Mouse (Mus musculus) stomach, postnatal 0 days (tissue): ENCODE measurements around the gene Sowahb. TPM values are rescaled to one million over a fixed set of nuclear protein-coding genes. Genes with fewer than 3 reads are reported as not detected.

Experiments used
- ATAC-seq: fragments of 200-750 bp; cut with Nextera tagmentation; 2 replicates; pipeline ENCODE4 v1.8.0; 2017; ENCODE audit not compliant: low FRiP score, low TSS enrichment
- DNase-seq: peaks from one replicate; pipeline ENCODE4 v3.0.0-alpha.2; 2016; ENCODE audit warnings: low spot score
- H3K27ac ChIP-seq: fragments of 300-500 bp; sonication (generic); replicated peaks from 2 replicates; pipeline ENCODE4 v1.5.1; 2014; ENCODE audit warnings: mild to moderate bottlenecking, control low read depth
- H3K27me3 ChIP-seq: fragments of 300-500 bp; sonication (generic); 2 replicates; pipeline ENCODE4 v1.6.1; 2014; ENCODE audit warnings: low read length; ENCODE audit not compliant: control insufficient read depth, insufficient read depth
- H3K36me3 ChIP-seq: fragments of 300-500 bp; sonication (generic); 2 replicates; pipeline ENCODE4 v1.6.1; 2014; ENCODE audit warnings: low read length, mixed read lengths; ENCODE audit not compliant: control insufficient read depth, insufficient read depth
- H3K4me1 ChIP-seq: fragments of 300-500 bp; sonication (generic); replicated peaks from 2 replicates; pipeline ENCODE4 v1.6.1; 2014; ENCODE audit warnings: antibody characterized with exemption; ENCODE audit not compliant: control insufficient read depth, insufficient read depth
- H3K4me2 ChIP-seq: fragments of 300-500 bp; sonication (generic); replicated peaks from 2 replicates; pipeline ENCODE4 v1.6.1; 2014; ENCODE audit warnings: low read depth, mild to moderate bottlenecking, control low read depth, moderate library complexity
- H3K4me3 ChIP-seq: fragments of 300-500 bp; sonication (generic); 2 replicates; pipeline ENCODE4 v1.5.1; 2014; ENCODE audit warnings: low read depth, low read length, control low read depth
- H3K9ac ChIP-seq: fragments of 300-500 bp; sonication (generic); 2 replicates; pipeline ENCODE4 v1.6.1; 2014; ENCODE audit warnings: mild to moderate bottlenecking, low read length, control low read depth, mixed read lengths
- H3K9me3 ChIP-seq: fragments of 300-500 bp; sonication (generic); 2 replicates; pipeline ENCODE4 v1.6.1; 2016; ENCODE audit warnings: low read length; ENCODE audit not compliant: control insufficient read depth
- CTCF ChIP-seq: IDR thresholded peaks from 2 replicates; pipeline ENCODE4 v1.5.1; 2016; ENCODE audit warnings: antibody characterized with exemption, low read depth, mild to moderate bottlenecking, moderate library complexity
- EP300 ChIP-seq: optimal IDR thresholded peaks from 2 replicates; pipeline ENCODE3; 2016; ENCODE audit warnings: antibody characterized with exemption
- WGBS: fragments of 180-500 bp; shearing (Covaris S2); extraction: QIAGEN DNeasy Blood & Tissue Kit; methylation state at CpG from one replicate; pipeline ENCODE4 v1.1.7; 2014; 5-methylcytosine and 5-hydroxymethylcytosine counted together
- polyA plus RNA-seq: library from polyadenylated mRNA; unstranded; fragments of >200 nt; fragmentation: Nextera tagmentation; extraction: Ambion mirVana; gene quantifications from 2 replicates; pipeline ENCODE4 v1.2.1, GENCODE M21; 2015

Gene Sowahb
- polyA plus RNA-seq, result 1.7 and 2.1 TPM in 2 replicates

DNA sequence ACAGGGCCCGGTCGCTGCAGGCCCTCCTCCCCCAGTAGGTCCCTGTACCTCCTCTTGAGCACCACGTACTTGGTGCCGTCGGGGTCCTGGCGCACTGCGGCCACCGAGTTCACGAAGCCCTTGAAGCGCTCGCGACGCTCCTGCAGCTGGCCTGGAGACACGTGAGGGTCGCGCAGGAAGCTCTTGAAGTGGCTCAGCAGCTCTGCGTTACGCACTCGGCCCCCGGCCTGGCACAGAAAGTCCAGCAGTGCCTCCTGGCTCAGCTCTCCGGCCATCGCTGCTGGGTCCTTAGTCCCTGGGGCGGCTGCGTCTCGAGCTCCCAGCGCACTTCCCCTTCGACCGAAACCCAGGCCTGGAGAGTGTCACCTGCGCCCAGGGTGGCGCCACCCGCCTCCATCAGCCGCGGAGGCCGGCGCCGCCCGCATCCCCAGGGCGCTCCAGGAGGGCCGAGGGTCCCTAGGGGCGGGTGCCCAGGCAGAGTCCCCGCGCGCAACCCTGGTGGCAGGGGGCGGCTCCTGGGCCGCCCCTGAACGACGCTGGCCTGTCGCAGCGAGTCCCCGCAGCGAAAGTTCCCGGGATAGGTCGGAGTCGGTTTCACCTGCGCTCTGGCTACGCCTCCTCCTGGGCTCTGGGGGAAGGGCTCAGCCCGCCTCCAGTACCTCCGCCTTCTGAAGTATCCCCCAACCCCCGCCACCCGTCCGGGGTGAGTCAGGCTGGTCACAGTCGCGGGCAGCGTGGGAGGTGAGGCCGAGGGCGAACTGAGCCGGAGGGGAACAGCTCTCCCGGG lies at the start of gene Sowahb:
Gene Sowahb, minus strand, starts transcription at position 439 of the 787 bp plus-strand sequence.
- Histone ChIP-seq H3K27ac (peak within 1 kb of the TSS; percentile 53), H3K27me3 (peaks cover 2% of the 10 kb centered on the region; the same call in 1 of the 2 replicates), H3K4me1 (peaks cover 7% of the 10 kb centered on the region; the same call in 1 of the 2 replicates), H3K36me3 (no peaks in the 10 kb centered on the region), H3K4me3 (peak within 1 kb of the TSS; percentile 62), H3K9ac (peak within 1 kb of the TSS; percentile 57), H3K9me3 (no peaks in the 10 kb centered on the region), H3K4me2 (peak within 1 kb of the TSS; percentile 84)
- no peak for TF ChIP-seq EP300
- TF ChIP-seq CTCF, result no peak
- WGBS, result under 1% methylated on average over 46 of the region's 68 CpGs
- DNase-seq, result peak; percentile 91
- peak; percentile 94 for ATAC-seq

DNA sequence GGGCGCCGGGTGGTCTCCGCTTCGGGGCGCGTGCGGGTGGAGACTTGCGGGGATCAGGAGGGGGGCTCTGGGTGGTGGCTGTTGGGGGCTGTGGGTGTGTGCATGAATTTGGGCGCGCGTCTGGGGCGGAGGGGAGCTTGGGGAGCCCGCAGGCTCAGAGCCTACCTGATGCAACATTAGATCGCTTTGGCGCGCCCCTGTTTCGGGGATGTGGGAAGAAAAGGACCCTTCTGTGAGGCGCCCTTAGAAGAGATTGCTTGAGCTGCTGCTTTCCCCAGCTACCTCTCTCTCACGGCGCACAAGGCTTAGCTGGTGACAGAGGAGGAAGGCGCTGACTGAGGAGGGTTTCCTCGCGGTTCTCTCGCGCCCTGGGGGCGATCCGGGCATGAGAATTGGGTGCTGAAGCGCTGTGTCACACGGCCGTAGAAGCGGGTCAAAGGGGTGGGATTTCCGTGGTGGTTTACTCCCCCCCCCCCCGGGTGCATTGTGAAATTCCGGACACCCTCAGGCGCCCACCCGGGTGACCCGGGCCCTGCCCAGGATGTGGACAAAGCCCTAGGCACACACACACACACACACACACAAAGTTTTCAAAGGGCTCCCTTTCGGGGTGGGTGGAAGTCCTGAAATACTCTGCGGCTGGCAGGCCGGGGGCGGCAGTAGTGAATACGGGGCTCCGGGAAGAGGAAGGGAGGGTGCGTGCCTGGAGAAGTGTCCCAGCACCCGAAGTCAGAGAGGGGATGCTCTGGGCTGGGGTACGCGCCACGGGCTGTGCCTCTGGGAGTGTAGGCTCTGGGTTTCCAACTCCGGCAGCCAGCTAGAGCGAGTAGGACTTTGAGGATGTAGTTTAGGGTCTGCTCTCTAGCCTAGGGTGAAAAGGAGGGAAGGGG lies 49.1 kb upstream of the Sowahb start:
- WGBS, result under 1% methylated on average over 50 of the region's 50 CpGs
- Histone ChIP-seq H3K27ac (peak overlapping the region; percentile 91), H3K9ac (peak overlapping the region; percentile 84), H3K4me3 (peak overlapping the region; percentile 88), H3K27me3 (no peaks in the 10 kb centered on the region), H3K4me2 (peak overlapping the region; percentile 88), H3K9me3 (no peaks in the 10 kb centered on the region), H3K4me1 (peaks cover 8% of the 10 kb centered on the region), H3K36me3 (no peaks in the 10 kb centered on the region)
- DNase-seq, result peak; percentile 48
- ATAC-seq, result peak; percentile 30
- TF ChIP-seq CTCF, result no peak
- no peak for TF ChIP-seq EP300

DNA sequence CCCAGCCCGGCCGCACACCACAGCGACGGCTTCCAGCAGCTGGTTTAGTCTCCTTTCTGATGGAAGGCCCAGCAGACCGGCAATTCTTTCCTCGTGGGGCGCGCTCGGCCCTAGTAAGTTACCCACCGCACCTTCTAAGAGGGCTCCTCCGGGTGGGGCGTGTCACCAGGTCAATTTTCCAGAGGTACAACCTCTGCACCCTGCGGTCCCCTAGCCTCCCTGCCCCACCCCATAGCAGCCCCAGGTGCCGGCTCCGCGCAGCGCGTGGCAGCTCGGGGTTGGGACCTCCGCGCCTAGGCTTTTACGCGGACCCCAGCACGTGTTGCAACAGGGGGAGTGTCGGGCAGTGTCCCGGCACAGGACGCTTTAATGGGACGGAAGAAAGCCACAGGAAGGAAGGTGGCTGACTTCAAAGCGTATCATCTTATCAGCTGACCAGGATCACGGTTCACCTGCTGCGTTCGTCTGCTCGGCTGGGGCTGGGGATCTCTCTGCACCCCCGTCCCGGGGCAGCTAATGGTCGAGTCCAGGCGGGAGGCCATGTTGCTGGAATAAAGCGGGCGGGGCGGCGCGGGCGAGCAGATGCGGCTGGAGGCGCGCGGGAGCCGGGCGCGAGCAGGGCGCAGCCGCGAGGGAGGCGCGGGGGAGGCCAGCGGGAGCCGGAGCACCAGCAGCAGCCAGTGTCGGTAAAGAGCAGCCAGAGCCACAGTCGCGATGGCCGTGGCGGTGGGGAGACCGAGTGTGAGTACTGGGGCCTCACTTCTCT lies 48.2 kb upstream of the Sowahb start, which contains the start of gene Sept11:
Gene Sept11, plus strand, starts transcription at position 581 of the 766 bp plus-strand sequence.
- H3K4me1 ChIP-seq, result peaks cover 8% of the 10 kb centered on the region
- no peaks in the 10 kb centered on the region for H3K27me3 ChIP-seq
- DNase-seq (peak; percentile 94), ATAC-seq (peak; percentile 94)
- peak within 1 kb of the TSS; percentile 84 for H3K9ac ChIP-seq
- H3K27ac ChIP-seq, result peak within 1 kb of the TSS; percentile 91
- no peaks in the 10 kb centered on the region for H3K9me3 ChIP-seq
- under 1% methylated on average over 61 of the region's 63 CpGs for WGBS
- TF ChIP-seq CTCF (peak; percentile 9; the same call in 1 of the 2 replicates), EP300 (no peak)
- peak within 1 kb of the TSS; percentile 88 for H3K4me3 ChIP-seq
- H3K4me2 ChIP-seq, result peak within 1 kb of the TSS; percentile 88
- H3K36me3 ChIP-seq, result no peaks in the 10 kb centered on the region

DNA sequence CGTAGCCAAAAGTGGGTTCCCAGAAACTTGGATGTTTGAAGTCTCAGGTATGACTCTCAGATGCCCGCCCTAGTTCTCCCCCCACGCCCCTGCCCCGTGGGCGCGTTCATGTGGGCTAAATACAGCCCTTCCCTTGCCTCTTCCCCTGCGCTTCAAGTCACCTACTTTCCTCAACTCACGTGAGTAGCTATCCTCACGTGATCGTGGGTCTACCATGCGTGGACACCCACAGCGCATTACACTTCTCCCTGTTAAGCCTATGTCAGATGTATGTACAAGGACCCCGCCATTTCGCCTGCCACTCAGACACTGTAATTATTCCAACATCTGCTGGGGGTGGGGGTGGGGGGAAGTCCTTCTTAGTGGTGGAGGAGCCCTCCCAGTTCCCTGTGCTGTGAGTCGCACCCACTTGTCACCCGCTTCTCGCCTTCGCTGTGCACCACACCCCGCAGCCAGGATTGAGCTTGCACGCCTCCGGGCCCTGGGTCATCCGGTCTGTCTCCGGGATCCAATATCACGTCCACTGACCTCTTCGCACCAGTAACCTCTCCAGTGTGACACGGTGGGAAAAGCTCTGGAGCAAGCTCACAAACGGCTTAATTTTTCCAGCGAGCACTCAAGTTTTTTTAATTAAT lies 47.4 kb upstream of the Sowahb start:
- peak; percentile 48 for DNase-seq
- Histone ChIP-seq H3K4me3 (peak overlapping the region; percentile 88), H3K4me2 (peak overlapping the region; percentile 88), H3K27me3 (no peaks in the 10 kb centered on the region), H3K9me3 (no peaks in the 10 kb centered on the region), H3K27ac (peak overlapping the region; percentile 91), H3K4me1 (peaks cover 8% of the 10 kb centered on the region), H3K9ac (peak overlapping the region; percentile 84), H3K36me3 (no peaks in the 10 kb centered on the region)
- 4% methylated on average over 28 of the region's 28 CpGs for WGBS
- peak; percentile 57 for ATAC-seq
- TF ChIP-seq CTCF (no peak), EP300 (no peak)

DNA sequence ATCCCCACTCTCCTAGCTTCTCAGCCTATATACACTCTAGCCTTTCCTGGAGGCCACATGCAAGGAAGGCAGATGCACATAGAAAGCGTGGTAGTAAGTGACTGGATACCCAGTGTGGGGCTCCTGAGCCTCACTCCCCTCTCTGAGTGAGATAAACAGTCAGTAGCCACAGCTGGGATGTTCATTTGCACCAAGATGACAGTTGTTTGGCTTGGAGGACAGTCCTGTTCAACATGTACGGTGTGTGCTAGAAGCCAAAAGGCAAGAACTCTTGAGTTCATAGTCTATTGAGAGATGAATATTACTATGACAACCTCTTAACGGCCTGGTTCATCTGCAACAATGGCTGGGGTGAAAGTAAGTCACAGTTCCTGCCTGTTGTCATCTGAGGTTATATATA lies 46.4 kb upstream of the Sowahb start:
- peaks cover 8% of the 10 kb centered on the region for H3K4me1 ChIP-seq
- TF ChIP-seq EP300 (no peak), CTCF (no peak)
- H3K4me3 ChIP-seq, result no peak overlapping the region
- no peaks in the 10 kb centered on the region for H3K9me3 ChIP-seq
- ATAC-seq (no peak), DNase-seq (no peak)
- peak overlapping the region; percentile 88 for H3K4me2 ChIP-seq
- H3K9ac ChIP-seq, result no peak overlapping the region
- WGBS, result 44% methylated on average over 3 of the region's 3 CpGs
- no peak overlapping the region for H3K27ac ChIP-seq
- H3K36me3 ChIP-seq, result no peaks in the 10 kb centered on the region
- H3K27me3 ChIP-seq, result no peaks in the 10 kb centered on the region
